ENCODE assay signal across 9 mouse cellular contexts in the genomic region with DNA sequence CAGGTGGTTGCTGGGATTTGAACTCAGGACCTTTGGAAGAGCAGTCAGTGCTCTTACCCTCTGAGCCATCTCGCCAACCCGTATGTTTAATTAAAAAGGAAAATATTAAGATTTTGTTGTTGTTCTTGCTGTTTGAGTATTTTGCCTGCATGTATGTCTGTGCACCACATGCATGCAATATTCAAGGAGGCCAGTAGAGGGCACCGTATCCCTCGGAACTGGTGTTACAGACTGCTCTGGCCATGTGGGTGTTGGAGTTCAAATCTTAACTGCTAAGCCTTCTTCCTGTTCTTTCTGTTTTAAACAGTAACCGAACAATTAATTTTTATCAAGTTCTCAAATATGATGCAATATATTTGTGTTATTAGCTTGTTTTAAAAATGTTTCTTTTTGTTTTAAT. TPM values are rescaled to one million over a fixed set of nuclear protein-coding genes. Genes with fewer than 3 reads are reported as not detected.
DNase-seq lines count a peak whose midpoint lies in the region; ATAC-seq and TF ChIP-seq lines count a peak whose summit lies in the region.
"Had no signal": no experiment of that assay in that cellular context is flagged by ENCODE, and none has a peak within 500 bp of the region (broad histone marks: within the 10 kb centered on the region; RNA-seq: fewer than 3 reads in every experiment).

No protein-coding gene starts in this region.

- dilution Hi-C loops in CH12.LX (cut with MboI; ENCODE audit: extremely low pct_ligation_motif_present, extremely low pct_unique_long_range_greater_than_20kb, low sequenced_read_pairs), result no loop called here

- H3K79me2 ChIP-seq in CH12.LX (replicated peaks; ENCODE audit: control insufficient read depth, extremely low read depth, insufficient read depth, poor library complexity, severe bottlenecking), result no peaks in the 10 kb centered on the region

- 27% methylated on average over 5 of the region's 5 CpGs for WGBS in kidney, embryonic 14.5 days

- H3K27ac ChIP-seq in kidney, embryonic 14.5 days (ENCODE audit: low read depth, low read length), result no peak overlapping the region
- no peak overlapping the region for H3K27ac ChIP-seq in CH12.LX (ENCODE audit: insufficient read depth, low read depth)
- peak overlapping the region; percentile 80; the same call in 1 of the 2 replicates for H3K27ac ChIP-seq in embryonic fibroblast, embryonic 13.5 days (ENCODE audit: insufficient read depth, low read length)
- H3K27ac ChIP-seq: heart, embryonic 13.5 days; neural tube, embryonic 12.5 days had no signal

- TF ChIP-seq CTCF in CH12.LX (conservative IDR thresholded peaks at IDR 0.05 in 1 of 2, IDR thresholded peaks at IDR 0.05 in 1 of 2; ENCODE audit: low read depth in 2 of 2, low read length in 2 of 2), result peak; percentile 73 to 82
- TF ChIP-seq CTCF in embryonic fibroblast, embryonic 13.5 days (IDR thresholded peaks at IDR 0.05; ENCODE audit: borderline replicate concordance, insufficient read depth, low read length), result peak; percentile 32; the same call in 1 of the 2 replicates

- TF ChIP-seq RAD21 in CH12.LX (IDR thresholded peaks at IDR 0.05; ENCODE audit: low read depth, low read length), result peak; percentile 74

- in situ Hi-C loops in CH12.LX (cut with MboI; ENCODE audit: low pct_ligation_motif_present, low pct_unique_long_range_greater_than_20kb, low sequenced_read_pairs), result no loop called here

- no peaks in the 10 kb centered on the region for H3K9me3 ChIP-seq in kidney, embryonic 14.5 days (ENCODE audit: control insufficient read depth, low read length)
- H3K9me3 ChIP-seq in CH12.LX (replicated peaks; ENCODE audit: low read length), result no peaks in the 10 kb centered on the region
- H3K9me3 ChIP-seq: heart, embryonic 13.5 days; neural tube, embryonic 12.5 days had no signal

- no peaks in the 10 kb centered on the region for H3K27me3 ChIP-seq in kidney, embryonic 14.5 days (ENCODE audit: control insufficient read depth, insufficient read depth, low read length)
- H3K27me3 ChIP-seq in CH12.LX (replicated peaks), result peaks cover 3% of the 10 kb centered on the region

- TF ChIP-seq EP300 in CH12.LX (IDR thresholded peaks at IDR 0.05; ENCODE audit: low read length), result no peak

- no peaks in the 10 kb centered on the region for H3K36me3 ChIP-seq in kidney, embryonic 14.5 days (ENCODE audit: control insufficient read depth, insufficient read depth, low read length)
- H3K36me3 ChIP-seq in CH12.LX (replicated peaks in 1 of 2; ENCODE audit: control insufficient read depth in 1 of 2, insufficient read depth in 1 of 2, low read length in 1 of 2), result no peaks in the 10 kb centered on the region
- H3K36me3 ChIP-seq: heart, embryonic 13.5 days; neural tube, embryonic 12.5 days had no signal

- H3K9ac ChIP-seq in kidney, embryonic 14.5 days (ENCODE audit: low read depth, low read length), result no peak overlapping the region
- H3K9ac ChIP-seq in CH12.LX (ENCODE audit: insufficient read depth, low read depth), result no peak overlapping the region
- H3K9ac ChIP-seq: heart, embryonic 13.5 days; neural tube, embryonic 12.5 days had no signal

- no peak for TF ChIP-seq POLR2A in CH12.LX (IDR thresholded peaks at IDR 0.05; ENCODE audit: low read depth, low read length)
- TF ChIP-seq POLR2A in embryonic fibroblast, embryonic 13.5 days (IDR thresholded peaks at IDR 0.05; ENCODE audit: low read depth, low read length), result no peak

- no peak overlapping the region for H3K4me3 ChIP-seq in kidney, embryonic 14.5 days (ENCODE audit: low read length)
- no peak overlapping the region for H3K4me3 ChIP-seq in CH12.LX (replicated peaks in 1 of 3; ENCODE audit: low read depth in 2 of 3, low read length in 2 of 3, poor library complexity in 1 of 3)
- no peak overlapping the region for H3K4me3 ChIP-seq in embryonic fibroblast, embryonic 13.5 days (ENCODE audit: insufficient read depth, low read length)
- H3K4me3 ChIP-seq: heart, embryonic 13.5 days; neural tube, embryonic 12.5 days had no signal

- H3K4me1 ChIP-seq in kidney, embryonic 14.5 days (ENCODE audit: control insufficient read depth, insufficient read depth, low read length), result peaks cover 6% of the 10 kb centered on the region; the same call in 1 of the 2 replicates
- peaks cover 17 to 30% of the 10 kb centered on the region in 2 experiments for H3K4me1 ChIP-seq in CH12.LX (ENCODE audit: control insufficient read depth in 1 of 2, insufficient read depth in 2 of 2)
- H3K4me1 ChIP-seq in embryonic fibroblast, embryonic 13.5 days (ENCODE audit: control insufficient read depth, insufficient read depth, low read length), result peaks cover 5% of the 10 kb centered on the region; the same call in 1 of the 2 replicates

- ATAC-seq in kidney, embryonic 14.5 days (ENCODE audit: low FRiP score, low TSS enrichment), result no peak

- no peak overlapping the region for H3K4me2 ChIP-seq in kidney, embryonic 14.5 days (replicated peaks; ENCODE audit: low read depth, low read length)
- H3K4me2 ChIP-seq in CH12.LX (ENCODE audit: insufficient read depth, low read depth, poor library complexity, severe bottlenecking), result no peak overlapping the region
- H3K4me2 ChIP-seq: heart, embryonic 13.5 days; neural tube, embryonic 12.5 days had no signal

- peak; percentile 73 for DNase-seq in kidney, adult 9 months
- DNase-seq in CH12.LX (ENCODE audit: extremely low read depth), result peak; percentile 81
- peak; percentile 79 for DNase-seq in adipocyte (ENCODE audit: low spot score)
- peak; percentile 52 to 53 for DNase-seq in lung, adult 18-20 months
- peak; percentile 60 for DNase-seq in spleen, adult 12 weeks (ENCODE audit: low spot score)

TF ChIP-seq in CH12.LX, 34 proteins besides CTCF, POLR2A, EP300 and RAD21:
- TF ChIP-seq SMC3 (IDR thresholded peaks at IDR 0.05; ENCODE audit: low read depth, low read length), result peak; percentile 67
- no peak for TF ChIP-seq USF1 (IDR thresholded peaks at IDR 0.05; ENCODE audit: low read depth, low read length)
- TF ChIP-seq MEF2A (IDR thresholded peaks at IDR 0.05; ENCODE audit: borderline replicate concordance, low read depth, low read length), result 0 out of 2 replicates have a peak, but pooled peaks have one; percentile 26
- TF ChIP-seq PAX5 (IDR thresholded peaks at IDR 0.05; ENCODE audit: low read length), result no peak
- peak; percentile 97 for TF ChIP-seq MYC (IDR thresholded peaks at IDR 0.05; ENCODE audit: low read depth, low read length)
- 0 out of 2 replicates have a peak, but pooled peaks have one; percentile 19 for TF ChIP-seq JUND (conservative IDR thresholded peaks at IDR 0.05; ENCODE audit: low read depth, low read length)
- TF ChIP-seq NELFE (IDR thresholded peaks at IDR 0.05; ENCODE audit: low read depth, low read length), result peak; percentile 52; the same call in 1 of the 2 replicates
- TF ChIP-seq IRF4 (IDR thresholded peaks at IDR 0.05; ENCODE audit: low read depth, low read length), result 0 out of 2 replicates have a peak, but pooled peaks have one; percentile 20
- TF ChIP-seq CHD2 (IDR thresholded peaks at IDR 0.05; ENCODE audit: low read length), result no peak
- peak; percentile 90 for TF ChIP-seq MAX (IDR thresholded peaks at IDR 0.05; ENCODE audit: low read length)
- TF ChIP-seq ELF1 (IDR thresholded peaks at IDR 0.05; ENCODE audit: low read depth, low read length), result peak; percentile 35; the same call in 1 of the 2 replicates
- TF ChIP-seq MXI1 (IDR thresholded peaks at IDR 0.05; ENCODE audit: low read depth, low read length), result peak; percentile 39; the same call in 1 of the 2 replicates

RNA-seq across cellular contexts. Expression of a gene that starts 4.8 kb away (rescaled TPM):
- polyA plus RNA-seq in kidney, embryonic 14.5 days (2014; fragmentation: Nextera tagmentation; extraction: Ambion mirVana), result 0.60 and 0.61 TPM in 2 replicates
- total RNA-seq in CH12.LX (2012; rRNA removed), result 7.7 and 8.2 TPM in 2 replicates
- 1.4 and 2.1 TPM in 2 replicates for total RNA-seq in CH12.LX (2014; rRNA removed)
- 12.8 and 13.4 TPM in 2 replicates for polyA plus RNA-seq in CH12.LX (2012; ENCODE audit: insufficient read length, low read depth)
- polyA plus RNA-seq in embryonic fibroblast, embryonic 13.5 days (2011; ENCODE audit: insufficient read length, low read depth, missing spikeins), result 6.0 and 8.9 TPM in 2 replicates

RNA-seq across cellular contexts. Expression of a gene that starts 47.5 kb away (rescaled TPM):
- polyA plus RNA-seq in kidney, embryonic 14.5 days (2014; fragmentation: Nextera tagmentation; extraction: Ambion mirVana), result 64.3 and 72.1 TPM in 2 replicates
- total RNA-seq in CH12.LX (2012; rRNA removed), result 29.3 and 37.5 TPM in 2 replicates
- 24.1 and 26.4 TPM in 2 replicates for total RNA-seq in CH12.LX (2014; rRNA removed)
- polyA plus RNA-seq in CH12.LX (2012; ENCODE audit: insufficient read length, low read depth), result 52.8 and 53.8 TPM in 2 replicates
- 21.8 and 35.7 TPM in 2 replicates for polyA plus RNA-seq in embryonic fibroblast, embryonic 13.5 days (2011; ENCODE audit: insufficient read length, low read depth, missing spikeins)
